In genomic region chr8:44155705-44156321, GRCm38 (mm10) we compare ENCODE assay signal across 24 mouse cellular contexts.
DNase-seq lines count a peak whose midpoint lies in the region; ATAC-seq and TF ChIP-seq lines count a peak whose summit lies in the region.
"Had no signal": no experiment of that assay in that cellular context is flagged by ENCODE, and none has a peak within 500 bp of the region (broad histone marks: within the 10 kb centered on the region; RNA-seq: fewer than 3 reads in every experiment).

No protein-coding gene starts in this region.

- H3K4me2 ChIP-seq in lung, postnatal 0 days (replicated peaks; ENCODE audit: low read depth, low read length): peak overlapping the region; percentile 25; the same call in 1 of the 2 replicates
- H3K4me2 ChIP-seq in stomach, embryonic 16.5 days (ENCODE audit: low read depth, low read length): peak overlapping the region; percentile 10; the same call in 1 of the 2 replicates
- H3K4me2 ChIP-seq: embryonic facial prominence, embryonic 13.5 days; heart, embryonic 12.5 days; kidney, embryonic 15.5 days; liver, embryonic 13.5 days; midbrain, embryonic 11.5 days; neural tube, embryonic 12.5 days had no signal

- no peaks in the 10 kb centered on the region for H3K27me3 ChIP-seq in lung, postnatal 0 days (replicated peaks; ENCODE audit: insufficient read depth, low read length)
- H3K27me3 ChIP-seq in stomach, embryonic 16.5 days (ENCODE audit: control insufficient read depth, insufficient read depth, low read length): no peaks in the 10 kb centered on the region
- H3K27me3 ChIP-seq: embryonic facial prominence, embryonic 13.5 days; heart, embryonic 12.5 days; kidney, embryonic 15.5 days; liver, embryonic 13.5 days; neural tube, embryonic 12.5 days had no signal

- ATAC-seq in lung, postnatal 0 days: peak; percentile 91
- peak; percentile 75 for ATAC-seq in stomach, embryonic 16.5 days (ENCODE audit: insufficient read depth, low FRiP score)
- ATAC-seq: forebrain, postnatal 0 days; hindbrain, embryonic 16.5 days had no signal

- no peak overlapping the region for H3K4me3 ChIP-seq in lung, postnatal 0 days (ENCODE audit: low read depth, low read length)
- H3K4me3 ChIP-seq in stomach, embryonic 16.5 days (replicated peaks; ENCODE audit: low read length): no peak overlapping the region
- H3K4me3 ChIP-seq: embryonic facial prominence, embryonic 13.5 days; forebrain, embryonic 10.5 days; heart, adult 2 months; heart, embryonic 12.5 days; kidney, embryonic 15.5 days; liver, embryonic 13.5 days; myocyte; neural tube, embryonic 12.5 days had no signal

- no peak overlapping the region for H3K9ac ChIP-seq in lung, postnatal 0 days (replicated peaks; ENCODE audit: low read depth)
- H3K9ac ChIP-seq in stomach, embryonic 16.5 days (ENCODE audit: low read length): no peak overlapping the region
- H3K9ac ChIP-seq: embryonic facial prominence, embryonic 13.5 days; forebrain, postnatal 0 days; heart, embryonic 12.5 days; kidney, embryonic 15.5 days; liver, embryonic 13.5 days; neural tube, embryonic 12.5 days had no signal

- DNase-seq in 3134 (ENCODE audit: extremely low read depth, insufficient read length, low spot score): peak; percentile 26
- peak; percentile 40 for DNase-seq in 3T3-L1 (ENCODE audit: low read depth, low spot score)
- peak; percentile 80 for DNase-seq in lung, postnatal 0 days (ENCODE audit: low spot score)
- no peak for DNase-seq in left cerebral cortex, postnatal 36 days (ENCODE audit: low spot score in 2 of 2)
- no peak for DNase-seq in adrenal gland, postnatal 25 days
- DNase-seq: adrenal gland, postnatal 10 days; cerebellum, adult 18-20 months; cerebellum, postnatal 10 days; forebrain, postnatal 0 days; heart, adult 2 months; kidney, adult 18-20 months; kidney, postnatal 4 days; left cerebral cortex, postnatal 4 days; liver, embryonic 13.5 days had no signal

- no peaks in the 10 kb centered on the region for H3K9me3 ChIP-seq in lung, postnatal 0 days (ENCODE audit: low read length)
- H3K9me3 ChIP-seq in stomach, embryonic 16.5 days (replicated peaks; ENCODE audit: control insufficient read depth, low read length): no peaks in the 10 kb centered on the region
- H3K9me3 ChIP-seq: embryonic facial prominence, embryonic 13.5 days; forebrain, embryonic 10.5 days; heart, embryonic 12.5 days; kidney, embryonic 15.5 days; liver, embryonic 13.5 days; neural tube, embryonic 12.5 days had no signal

- TF ChIP-seq EP300 in lung, postnatal 0 days (IDR thresholded peaks at IDR 0.05): peak; percentile 95

- H3K4me1 ChIP-seq in lung, postnatal 0 days (ENCODE audit: insufficient read depth, low read depth, low read length): no peaks in the 10 kb centered on the region
- no peaks in the 10 kb centered on the region for H3K4me1 ChIP-seq in stomach, embryonic 16.5 days (ENCODE audit: control insufficient read depth, insufficient read depth, low read length)
- H3K4me1 ChIP-seq: embryonic facial prominence, embryonic 13.5 days; forebrain, embryonic 10.5 days; heart, embryonic 12.5 days; kidney, embryonic 15.5 days; liver, embryonic 13.5 days; neural tube, embryonic 12.5 days had no signal

- TF ChIP-seq CTCF in lung, postnatal 0 days (IDR thresholded peaks at IDR 0.05): no peak

- no peaks in the 10 kb centered on the region for H3K36me3 ChIP-seq in lung, postnatal 0 days (ENCODE audit: insufficient read depth, low read length)
- H3K36me3 ChIP-seq in stomach, embryonic 16.5 days (ENCODE audit: control insufficient read depth, insufficient read depth, low read length): no peaks in the 10 kb centered on the region
- H3K36me3 ChIP-seq: embryonic facial prominence, embryonic 13.5 days; forebrain, embryonic 10.5 days; G1E; heart, embryonic 12.5 days; kidney, embryonic 15.5 days; liver, embryonic 13.5 days; neural tube, embryonic 12.5 days had no signal

- 51% methylated on average over 8 of the region's 8 CpGs for WGBS in lung, postnatal 0 days
- WGBS in stomach, embryonic 16.5 days: 51% methylated on average over 8 of the region's 8 CpGs

- intact Hi-C loops in left cerebral cortex, postnatal 36 days (cut with DNase I): no loop called here

- H3K27ac ChIP-seq in lung, postnatal 0 days (ENCODE audit: low read length): no peak overlapping the region
- 0 out of 2 replicates have a peak overlapping the region, but pooled peaks have one; percentile 7 for H3K27ac ChIP-seq in stomach, embryonic 16.5 days (ENCODE audit: low read length)
- H3K27ac ChIP-seq: embryonic facial prominence, embryonic 13.5 days; forebrain, embryonic 10.5 days; heart, adult 2 months; kidney, embryonic 15.5 days; liver, embryonic 13.5 days; neural tube, embryonic 12.5 days had no signal

Comparison
In these comparisons a context has a peak if more than half of its experiments do, and no peak if none do; other contexts are left out.
1. DNase-seq: peak in 3134 (single experiment), 3T3-L1 (single experiment) and lung, postnatal 0 days (single experiment); none in left cerebral cortex, postnatal 36 days (0 of 2) and adrenal gland, postnatal 25 days (single experiment).